Mouse (Mus musculus) G1E (cell line): ENCODE results near the gene Nol10. TPM values are rescaled to one million over a fixed set of nuclear protein-coding genes. Genes with fewer than 3 reads are reported as not detected.

Source experiments
- ATAC-seq: 2 replicates; pipeline ENCODE4 v1.8.0; 2016; ENCODE audit warnings: mild to moderate bottlenecking; ENCODE audit not compliant: insufficient number of reproducible peaks, poor library complexity, low FRiP score, severe bottlenecking; ENCODE audit errors: extremely low read depth
- DNase-seq: peaks from one replicate; pipeline ENCODE4 v3.0.0; 2012; ENCODE audit warnings: low spot score
- H3K27me3 ChIP-seq: 2 replicates; pipeline ENCODE4 v1.6.1; 2012; ENCODE audit warnings: mild to moderate bottlenecking, low read length, inconsistent platforms; ENCODE audit not compliant: insufficient read depth
- H3K36me3 ChIP-seq: replicated peaks from 2 replicates; pipeline ENCODE3; 2012; ENCODE audit warnings: mild to moderate bottlenecking, inconsistent platforms
- H3K4me1 ChIP-seq: 2 replicates; pipeline ENCODE4 v1.6.1; 2012; ENCODE audit warnings: low read depth, low read length, inconsistent platforms, mixed read lengths; ENCODE audit not compliant: insufficient read depth
- H3K4me3 ChIP-seq: 2 replicates; pipeline ENCODE4 v1.5.1; 2012; ENCODE audit warnings: low read depth, mild to moderate bottlenecking, inconsistent platforms, low read length, moderate library complexity, mixed read lengths
- H3K9me3 ChIP-seq: replicated peaks from 2 replicates; pipeline ENCODE4 v1.6.1; 2012; ENCODE audit warnings: inconsistent platforms
- CTCF ChIP-seq: IDR thresholded peaks from 2 replicates; pipeline ENCODE4 v1.5.1; 2012; ENCODE audit warnings: low read depth, low read length, inconsistent platforms, mixed read lengths
- GATA1 ChIP-seq: IDR thresholded peaks from 2 replicates; pipeline ENCODE4 v1.6.1; 2012; ENCODE audit warnings: borderline replicate concordance, low read length, inconsistent platforms, mixed read lengths
- GATA2 ChIP-seq: IDR thresholded peaks from 2 replicates; pipeline ENCODE4 v1.6.1; 2012; ENCODE audit warnings: low read depth, low read length, inconsistent platforms, borderline replicate concordance
- POLR2AphosphoS5 ChIP-seq: IDR thresholded peaks from 2 replicates; pipeline ENCODE4 v1.6.1; 2012; ENCODE audit warnings: low read depth, low read length, inconsistent platforms; ENCODE audit not compliant: insufficient replicate concordance
- TAL1 ChIP-seq: conservative IDR thresholded peaks from 2 replicates; pipeline ENCODE4 v1.6.1; 2012; ENCODE audit warnings: low read depth, low read length, inconsistent platforms, mixed read lengths
- polyA plus RNA-seq: library from polyadenylated mRNA; stranded (reverse); fragments of >175 nt; gene quantifications from 2 replicates; pipeline ENCODE4 v1.2.3, GENCODE M21; 2012
- total RNA-seq, 2 experiments: library from RNA; stranded (forward) in 1 of 2; stranded (reverse) in 1 of 2; fragments of 200-1000 nt in 1 of 2; fragments of >200 nt in 1 of 2; fragmentation: Nextera tagmentation in 1 of 2; gene quantifications; 2 replicates each; pipeline ENCODE4 v1.2.3; 2014 to 2017

Nol10 gene
- total and polyA plus RNA-seq, 3 experiments, result 10.2 to 25.7 (median 18.6) TPM

GRCm38 (mm10) chr12:17317970-17318369, 30.3 kb upstream of the Nol10 start:
- no peak for TF ChIP-seq CTCF
- Histone ChIP-seq H3K36me3 (no peaks in the 10 kb centered on the region), H3K27me3 (peaks cover 12% of the 10 kb centered on the region), H3K9me3 (no peaks in the 10 kb centered on the region), H3K4me1 (no peaks in the 10 kb centered on the region), H3K4me3 (no peak overlapping the region)
- ATAC-seq, result no peak
- DNase-seq, result no peak

GRCm38 (mm10) chr12:17318453-17318852, 29.8 kb upstream of the Nol10 start:
- Histone ChIP-seq H3K4me1 (no peaks in the 10 kb centered on the region), H3K27me3 (peaks cover 12% of the 10 kb centered on the region), H3K4me3 (no peak overlapping the region), H3K36me3 (no peaks in the 10 kb centered on the region), H3K9me3 (no peaks in the 10 kb centered on the region)
- DNase-seq (no peak), ATAC-seq (no peak)
- no peak for TF ChIP-seq CTCF
- TF ChIP-seq TAL1, result no peak

GRCm38 (mm10) chr12:17324549-17325470, 23.4 kb upstream of the Nol10 start:
- ATAC-seq, result no peak
- DNase-seq, result no peak

GRCm38 (mm10) chr12:17329259-17329658, 19.0 kb upstream of the Nol10 start, which contains the start of gene Atp6v1c2:
Gene Atp6v1c2 (minus strand): TSS chr12:17329359.
- ATAC-seq (no peak), DNase-seq (no peak)
- H3K27me3 ChIP-seq, result peaks cover 15% of the 10 kb centered on the region
- no peak within 1 kb of the TSS for H3K4me3 ChIP-seq
- H3K36me3 ChIP-seq, result no peaks in the 10 kb centered on the region
- no peaks in the 10 kb centered on the region for H3K4me1 ChIP-seq
- TF ChIP-seq POLR2AphosphoS5 (no peak), CTCF (no peak), TAL1 (no peak), GATA2 (no peak), GATA1 (no peak)
- H3K9me3 ChIP-seq, result no peaks in the 10 kb centered on the region

More at GRCm38 (mm10) chr12:17324549-17325470, 23.4 kb upstream of the Nol10 start:
- no peak for TF ChIP-seq GATA1
- no peak for TF ChIP-seq POLR2AphosphoS5
- TF ChIP-seq TAL1, result no peak
- TF ChIP-seq GATA2, result no peak
- TF ChIP-seq CTCF, result no peak
- H3K4me1 ChIP-seq, result no peaks in the 10 kb centered on the region
- H3K36me3 ChIP-seq, result no peaks in the 10 kb centered on the region
- H3K4me3 ChIP-seq, result no peak overlapping the region
- no peaks in the 10 kb centered on the region for H3K9me3 ChIP-seq
- H3K27me3 ChIP-seq, result peaks cover 22% of the 10 kb centered on the region

GRCm38 (mm10) chr12:17333459-17333858, 14.8 kb upstream of the Nol10 start:
- Histone ChIP-seq H3K9me3 (no peaks in the 10 kb centered on the region), H3K4me3 (no peak overlapping the region), H3K27me3 (peaks cover 5% of the 10 kb centered on the region), H3K36me3 (no peaks in the 10 kb centered on the region), H3K4me1 (peaks cover 2% of the 10 kb centered on the region; the same call in 1 of the 2 replicates)
- no peak for ATAC-seq
- DNase-seq, result no peak
- no peak for TF ChIP-seq GATA2

- no peaks in the 10 kb centered on the region for H3K36me3 ChIP-seq
- peaks cover 8% of the 10 kb centered on the region for H3K27me3 ChIP-seq
- no peaks in the 10 kb centered on the region for H3K9me3 ChIP-seq
- ATAC-seq, result no peak
- no peak for TF ChIP-seq CTCF
- H3K4me1 ChIP-seq, result peaks cover 4% of the 10 kb centered on the region; the same call in 1 of the 2 replicates
- no peak for DNase-seq
- H3K4me3 ChIP-seq, result no peak overlapping the region
These were observed 9.9 kb upstream of the Nol10 start for GRCm38 (mm10) chr12:17338338-17338737.

- H3K4me1 ChIP-seq, result peaks cover 4% of the 10 kb centered on the region; the same call in 1 of the 2 replicates
- H3K27me3 ChIP-seq, result peaks cover 8% of the 10 kb centered on the region
- H3K36me3 ChIP-seq, result peaks cover 3% of the 10 kb centered on the region
- DNase-seq (no peak), ATAC-seq (no peak)
- no peak overlapping the region for H3K4me3 ChIP-seq
- TF ChIP-seq TAL1 (no peak), CTCF (no peak), GATA1 (no peak), GATA2 (no peak), POLR2AphosphoS5 (no peak)
- no peaks in the 10 kb centered on the region for H3K9me3 ChIP-seq
These were observed 8.9 kb upstream of the Nol10 start for GRCm38 (mm10) chr12:17339114-17339905.
